In genomic region chr16:55966212-55966871, GRCm38 (mm10) we compare ENCODE assay signal across 8 mouse cellular contexts. TPM values are rescaled to one million over a fixed set of nuclear protein-coding genes. Genes with fewer than 3 reads are reported as not detected.
DNase-seq lines count a peak whose midpoint lies in the region; ATAC-seq and TF ChIP-seq lines count a peak whose summit lies in the region.

Gene Rpl24, plus strand, starts transcription at chr16:55966275.

- peak; percentile 96 for ATAC-seq in frontal cortex, adult (ENCODE audit: low TSS enrichment)
- ATAC-seq in lung, postnatal 0 days, result peak; percentile 95

- H3K4me2 ChIP-seq in lung, postnatal 0 days (replicated peaks; ENCODE audit: low read depth, low read length), result peak within 1 kb of the TSS; percentile 55

- TF ChIP-seq EP300 in lung, postnatal 0 days (IDR thresholded peaks at IDR 0.05), result peak; percentile 55; the same call in 1 of the 2 replicates

- H3K4me3 ChIP-seq in hindbrain, embryonic 10.5 days, result peak within 1 kb of the TSS; percentile 90
- peak within 1 kb of the TSS; percentile 72 for H3K4me3 ChIP-seq in lung, postnatal 0 days (ENCODE audit: low read depth, low read length)

- TF ChIP-seq CTCF in lung, postnatal 0 days (IDR thresholded peaks at IDR 0.05), result peak; percentile 5; the same call in 1 of the 2 replicates

- H3K27me3 ChIP-seq in hindbrain, embryonic 10.5 days (ENCODE audit: insufficient read depth, poor library complexity, severe bottlenecking), result no peaks in the 10 kb centered on the region
- no peaks in the 10 kb centered on the region for H3K27me3 ChIP-seq in lung, postnatal 0 days (replicated peaks; ENCODE audit: insufficient read depth, low read length)

- DNase-seq in MEL-GATA-1-ER (ENCODE audit: extremely low read depth, low read depth), result peak; percentile 86
- DNase-seq in cerebellum, adult 8-10 months, result peak; percentile 94
- peak; percentile 94 for DNase-seq in hindbrain, embryonic 10.5 days (ENCODE audit: low spot score)
- peak; percentile 95 for DNase-seq in layer of hippocampus, adult 9-11 months
- peak; percentile 97 for DNase-seq in lung, postnatal 0 days (ENCODE audit: low spot score)
- DNase-seq in ovary, postnatal 14 days (ENCODE audit: low spot score), result peak; percentile 97
- peak; percentile 94 for DNase-seq in thymus, postnatal 14 days

- peak within 1 kb of the TSS; percentile 97 for H3K27ac ChIP-seq in hindbrain, embryonic 10.5 days
- H3K27ac ChIP-seq in lung, postnatal 0 days (ENCODE audit: low read length), result peak within 1 kb of the TSS; percentile 88

- WGBS in hindbrain, embryonic 10.5 days, result under 1% methylated on average over 42 of the region's 42 CpGs
- under 1% methylated on average over 42 of the region's 42 CpGs for WGBS in lung, postnatal 0 days

- peaks cover 42% of the 10 kb centered on the region for H3K36me3 ChIP-seq in hindbrain, embryonic 10.5 days
- peaks cover 18% of the 10 kb centered on the region for H3K36me3 ChIP-seq in lung, postnatal 0 days (ENCODE audit: insufficient read depth, low read length)

- H3K9ac ChIP-seq in lung, postnatal 0 days (replicated peaks; ENCODE audit: low read depth), result peak within 1 kb of the TSS; percentile 86

- H3K9me3 ChIP-seq in hindbrain, embryonic 10.5 days, result no peaks in the 10 kb centered on the region
- no peaks in the 10 kb centered on the region for H3K9me3 ChIP-seq in lung, postnatal 0 days (ENCODE audit: low read length)

- H3K4me1 ChIP-seq in hindbrain, embryonic 10.5 days (replicated peaks), result peaks cover 13% of the 10 kb centered on the region
- H3K4me1 ChIP-seq in lung, postnatal 0 days (ENCODE audit: insufficient read depth, low read depth, low read length), result no peaks in the 10 kb centered on the region

RNA-seq across cellular contexts. Expression of gene Rpl24, which starts in this region (rescaled TPM):
- polyA plus RNA-seq in hindbrain, embryonic 10.5 days (2016; fragmentation: Nextera tagmentation; extraction: Ambion mirVana), result 724 and 731 TPM in 2 replicates
- polyA plus RNA-seq in lung, postnatal 0 days (2015; fragmentation: Nextera tagmentation; extraction: Ambion mirVana), result 641 and 650 TPM in 2 replicates

Comparison
In these comparisons a context has a peak if more than half of its experiments do, and no peak if none do; other contexts are left out.
1. Peak in every context shown above with its lines: DNase-seq, ATAC-seq, H3K4me3 ChIP-seq and H3K27ac ChIP-seq.